Mouse (Mus musculus): ENCODE measurements around the gene Il20. TPM values are rescaled to one million over a fixed set of nuclear protein-coding genes. Genes with fewer than 3 reads are reported as not detected.

Gene Il20
- not detected in 4 replicates for total RNA-seq (2023)

DNA sequence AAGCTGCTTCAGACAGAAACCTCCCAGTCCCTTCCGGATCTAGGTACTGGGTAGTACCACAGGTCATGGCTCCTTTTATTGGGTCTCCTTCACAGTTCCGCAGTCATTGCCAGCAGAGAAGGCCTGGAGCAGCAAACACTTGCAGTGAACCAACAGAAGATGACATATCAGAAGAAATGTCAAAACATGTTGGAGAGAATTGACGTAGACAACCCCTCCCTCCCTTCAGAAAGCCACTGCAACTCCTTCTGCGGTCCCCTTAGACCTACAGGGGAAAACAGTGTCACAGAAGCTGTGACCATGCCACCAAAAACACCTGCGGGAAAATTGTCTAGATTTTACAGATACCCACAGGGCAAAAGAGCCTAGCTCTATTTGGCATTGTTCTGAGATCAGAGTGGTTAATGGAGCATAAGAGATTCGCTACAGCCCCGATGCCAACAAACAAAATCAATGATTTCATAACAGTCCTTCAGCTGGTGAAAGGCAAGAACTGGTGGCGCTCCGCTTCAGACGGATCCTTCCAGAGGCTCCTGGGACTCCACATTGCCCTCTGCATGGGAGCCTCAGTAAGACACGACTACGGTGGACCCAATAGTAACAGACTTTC, at the start of gene Il20:
Gene Il20, minus strand, starts transcription at position 51 of the 610 bp plus-strand sequence.

DNA sequence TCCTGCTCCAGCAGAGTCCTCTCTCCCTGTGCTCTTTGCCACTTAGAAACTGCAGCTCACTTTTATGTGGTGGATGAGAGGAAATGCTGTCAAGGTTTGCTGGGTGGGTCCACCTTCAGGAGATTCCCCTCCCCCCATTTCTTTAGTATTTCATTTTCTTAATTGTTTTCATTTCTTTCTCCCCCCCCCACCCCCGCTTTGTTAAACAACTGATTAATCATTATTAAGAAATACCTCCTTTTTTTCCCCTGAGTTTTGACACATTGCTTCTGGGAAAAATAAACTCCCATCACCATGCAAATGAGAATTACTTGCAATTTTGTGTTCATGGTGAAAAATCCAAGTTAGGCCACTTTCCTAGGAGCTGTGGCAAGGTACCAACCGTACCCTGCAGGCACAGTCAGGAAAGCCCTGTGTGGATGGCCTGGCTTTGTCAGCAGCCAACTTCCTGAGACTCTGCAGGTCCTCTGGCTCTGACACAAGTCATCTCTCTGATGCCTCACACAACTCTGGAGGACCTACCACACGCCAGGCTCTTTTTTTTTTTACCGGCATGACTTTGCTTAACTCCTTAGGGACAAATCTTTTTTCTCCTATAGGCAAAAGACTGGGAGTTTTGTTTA, 28.9 kb upstream of the Il20 start, which contains the start of gene Il19:
Gene Il19, minus strand, starts transcription at position 51 of the 623 bp plus-strand sequence.

DNA sequence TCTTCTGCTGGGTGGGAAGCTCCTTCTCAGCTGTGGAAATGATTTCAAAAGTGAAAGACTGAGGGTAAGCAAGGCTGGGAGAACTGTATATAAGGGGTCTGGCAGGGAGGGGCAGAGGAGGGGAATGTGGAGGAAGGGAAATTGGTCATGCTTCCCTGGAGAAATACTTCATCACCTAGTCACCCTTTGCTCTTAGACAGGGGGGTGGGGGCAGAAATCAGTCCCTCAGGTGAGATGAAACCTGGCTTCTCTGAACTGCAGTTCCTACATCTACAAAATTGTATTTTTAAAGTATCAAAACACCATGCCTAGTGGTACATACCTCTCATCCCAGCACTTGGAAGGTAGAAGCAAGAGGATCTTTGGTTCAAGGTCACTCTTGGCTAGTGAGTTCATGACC, 23.9 kb downstream of the Il20 start, which contains the start of gene Il24:
Gene Il24, minus strand, starts transcription at position 101 of the 400 bp plus-strand sequence.

DNA sequence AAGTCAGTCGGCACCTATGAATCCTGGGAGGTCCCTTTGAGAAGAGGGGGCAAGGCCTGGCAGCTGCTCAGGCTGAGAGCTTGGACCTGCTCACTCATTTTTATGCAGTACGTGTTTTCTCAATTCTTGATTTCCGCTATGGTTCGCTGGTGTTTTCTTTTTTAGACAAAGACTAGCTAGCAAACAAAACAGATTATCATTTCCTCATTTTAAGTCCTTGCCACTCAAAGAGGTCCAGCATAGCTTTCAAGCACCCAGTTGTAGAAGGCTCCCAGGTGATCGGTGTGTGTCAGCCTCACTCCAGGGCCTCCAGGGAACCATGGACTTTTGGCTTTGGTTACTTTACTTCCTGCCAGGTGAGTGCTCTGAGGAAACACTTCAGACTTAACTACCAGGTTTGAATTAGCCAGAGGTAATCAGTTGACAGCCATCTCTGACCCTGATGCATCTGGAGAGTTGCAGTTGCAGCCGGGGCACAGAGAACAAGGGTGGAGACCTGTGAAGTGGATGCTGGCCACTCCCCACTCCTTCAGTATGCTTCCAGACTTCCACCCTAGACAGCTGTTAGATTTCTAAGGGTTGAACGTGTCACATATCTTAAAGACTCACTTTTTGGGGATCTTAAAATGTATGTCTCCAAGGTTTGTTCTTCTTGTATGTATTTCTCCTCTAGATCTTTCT, 45.6 kb downstream of the Il20 start, which contains the start of gene Fcmr:
Gene Fcmr, plus strand, starts transcription at position 129 of the 681 bp plus-strand sequence.

Other genes with a start within 250 kb of the Il20 start
- gene C4bp, start 249.8 kb downstream of the Il20 start, total RNA-seq (2023), result not detected in 4 replicates
- gene Gm29427, start 195.7 kb downstream of the Il20 start, total RNA-seq (2023), result not detected in 4 replicates
- 11.3 to 12.6 TPM (median 11.6 TPM) in 4 replicates for gene Yod1, start 194.1 kb downstream of the Il20 start, total RNA-seq (2023)
- gene Pfkfb2, start 182.2 kb downstream of the Il20 start, total RNA-seq (2023), result 20.4 to 25.6 TPM (median 24.3 TPM) in 4 replicates
- 0.55 to 0.92 TPM (median 0.83 TPM) in 4 replicates for gene AA986860, start 179.5 kb downstream of the Il20 start, total RNA-seq (2023)
- not detected in 4 replicates for gene Fcamr, start 110.5 kb downstream of the Il20 start, total RNA-seq (2023)
- 2.4 to 3.7 TPM (median 2.7 TPM) in 4 replicates for gene Pigr, start 84.8 kb downstream of the Il20 start, total RNA-seq (2023)
- 862 to 992 TPM (median 907 TPM) in 4 replicates for gene Fcmr, start 45.8 kb downstream of the Il20 start, total RNA-seq (2023)
- gene Il24, start 24.0 kb downstream of the Il20 start, total RNA-seq (2023), result not detected in 4 replicates
- gene Il19, start 28.7 kb upstream of the Il20 start, total RNA-seq (2023), result not detected in 4 replicates
- gene Il10, start 108.4 kb upstream of the Il20 start, total RNA-seq (2023), result 2.4 to 3.6 TPM (median 3.3 TPM) in 4 replicates
- gene Mapkapk2, start 186.4 kb upstream of the Il20 start, total RNA-seq (2023), result 102 to 104 TPM (median 103 TPM) in 4 replicates
- 22.1 to 32.8 TPM (median 26.2 TPM) in 4 replicates for gene Dyrk3, start 226.9 kb upstream of the Il20 start, total RNA-seq (2023)
- 33.9 to 37.1 TPM (median 35.3 TPM) in 4 replicates for gene Eif2d, start 241.7 kb upstream of the Il20 start, total RNA-seq (2023)

Measured in B cell, adult 62 days (primary cell).